Mouse (Mus musculus): ENCODE data around the gene Crip2.

The Crip2 gene

DNA sequence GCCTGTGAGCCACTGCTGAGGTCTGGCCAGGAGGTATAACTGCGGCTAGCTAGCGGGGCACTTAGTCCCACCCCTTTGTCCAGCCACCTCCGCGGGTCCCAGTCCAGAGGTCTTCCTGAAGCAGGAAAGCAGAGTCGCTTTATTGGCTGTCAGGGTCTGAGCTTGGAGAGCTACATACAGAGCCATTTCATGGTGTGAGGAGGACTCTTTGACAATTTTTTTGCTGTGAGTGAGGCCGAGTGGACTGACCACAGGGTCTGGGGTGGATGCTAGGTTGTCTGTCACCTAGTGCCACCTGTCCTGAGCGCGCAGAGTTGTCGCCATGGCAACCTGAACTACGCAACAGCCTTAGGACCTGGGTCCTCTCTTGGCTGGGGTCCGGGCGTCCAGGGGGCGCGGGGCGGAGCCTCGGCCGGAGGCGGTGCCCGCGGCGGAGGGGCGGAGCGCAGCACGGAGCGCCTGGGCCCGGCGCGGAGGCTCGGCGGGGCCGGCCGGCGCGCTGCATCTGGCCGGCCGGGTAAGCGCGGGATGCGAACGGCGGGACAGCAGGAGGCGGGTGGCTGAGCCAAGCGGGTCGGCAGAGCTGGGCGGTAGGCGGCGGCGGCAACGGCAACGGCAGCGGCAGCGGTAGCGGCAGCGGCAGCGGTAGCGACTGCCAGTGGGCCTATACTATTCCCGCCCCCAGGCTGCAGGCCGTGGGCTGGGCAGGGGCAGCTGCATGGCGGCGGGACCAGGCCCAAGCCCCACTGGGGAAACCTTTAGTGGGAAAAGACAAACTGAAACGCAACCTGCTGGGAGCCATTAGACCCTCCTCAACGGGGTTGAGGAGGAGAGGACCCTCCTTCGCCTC is 45.6 kb downstream of the Crip2 start, which contains the start of gene Tmem121:
Tmem121 (plus strand) TSS at position 489 of the 850 bp plus-strand sequence.
- peak; percentile 44 for DNase-seq

DNA sequence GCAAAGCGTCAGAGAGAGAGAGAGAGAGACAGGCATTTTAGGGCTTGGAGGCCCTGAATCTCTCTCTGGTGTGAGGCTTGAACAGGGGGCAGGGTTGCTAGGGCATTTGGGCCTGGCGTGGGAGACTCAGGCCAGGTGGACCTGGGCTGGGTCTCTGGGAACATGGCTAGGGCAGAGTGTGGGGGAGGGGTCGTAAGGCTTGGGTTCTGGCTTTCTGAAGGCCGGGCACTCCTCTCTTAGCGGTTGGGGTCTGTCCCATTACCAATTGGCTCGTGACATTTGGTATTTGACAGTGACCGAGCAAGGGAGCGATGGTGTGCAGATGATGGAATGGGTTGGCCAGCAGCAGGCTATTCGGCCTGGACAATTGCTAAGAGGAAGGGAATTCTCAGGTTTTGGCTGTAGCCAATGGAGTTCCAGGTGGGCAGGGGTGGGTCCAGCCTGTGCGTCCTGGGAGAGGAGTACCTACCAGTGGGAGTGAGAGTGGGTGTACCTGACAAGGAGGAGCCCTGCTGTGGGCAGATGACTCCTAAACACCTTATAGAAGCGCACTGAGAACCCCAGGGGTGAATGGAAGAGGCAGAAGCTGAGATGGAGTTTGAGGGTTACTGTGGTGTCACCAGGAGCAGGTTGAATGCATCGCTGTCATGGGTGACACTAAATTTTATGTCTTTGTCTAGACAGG is 46.4 kb downstream of the Crip2 start:
- DNase-seq, result no peak

DNA sequence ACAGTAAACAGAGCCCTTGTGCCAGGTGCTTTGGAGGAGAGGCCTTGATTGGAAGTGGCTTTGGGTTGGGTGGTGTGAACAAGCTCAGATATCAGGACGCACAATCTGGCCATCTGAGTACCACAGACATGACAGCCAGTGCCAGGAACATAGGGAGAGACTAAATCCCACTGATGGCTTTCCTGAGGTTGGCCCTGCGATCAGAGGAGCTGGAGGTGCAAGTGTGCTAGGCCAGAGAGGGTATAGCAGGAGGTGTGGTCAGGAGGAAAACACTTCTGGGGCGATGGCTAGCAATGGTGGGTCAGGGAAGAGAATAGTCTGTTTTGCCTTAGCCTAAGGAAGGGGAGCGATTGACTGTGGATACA is 47.0 kb downstream of the Crip2 start:
- DNase-seq, result no peak

DNA sequence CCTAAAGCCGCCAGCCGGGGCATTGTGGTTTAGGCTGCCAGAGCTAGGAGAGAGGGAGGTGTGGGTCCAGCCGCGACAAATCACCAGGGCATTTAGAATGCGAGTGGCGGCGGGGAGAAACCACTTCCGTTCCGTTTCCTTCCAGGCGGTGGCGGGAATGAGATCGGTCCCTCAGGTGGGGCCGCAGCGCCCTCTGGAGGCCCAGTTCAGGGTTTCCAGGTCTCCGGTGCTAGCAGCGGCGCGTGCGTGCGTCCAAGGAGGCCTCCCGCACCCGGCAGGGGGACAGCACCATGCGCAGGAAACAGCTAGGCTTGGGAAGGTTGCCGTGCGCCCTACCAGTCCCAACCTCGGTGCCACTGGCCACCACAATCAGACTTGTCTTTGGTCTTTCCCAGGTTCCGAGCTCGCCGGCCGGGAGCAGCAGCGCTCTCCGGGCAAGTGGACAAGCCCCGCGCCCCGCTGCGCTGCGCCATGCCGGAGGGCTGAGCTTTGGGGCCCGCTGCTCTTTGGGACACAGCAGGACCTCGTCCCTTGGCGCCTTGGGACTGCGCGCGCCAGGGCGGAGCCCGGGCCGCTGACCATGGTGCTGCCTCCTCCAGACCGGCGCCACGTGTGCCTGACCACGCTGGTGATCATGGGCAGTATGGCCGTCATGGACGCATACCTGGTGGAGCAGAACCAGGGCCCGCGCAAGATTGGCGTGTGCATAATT is 47.7 kb downstream of the Crip2 start:
- peak; percentile 95 for DNase-seq

DNA sequence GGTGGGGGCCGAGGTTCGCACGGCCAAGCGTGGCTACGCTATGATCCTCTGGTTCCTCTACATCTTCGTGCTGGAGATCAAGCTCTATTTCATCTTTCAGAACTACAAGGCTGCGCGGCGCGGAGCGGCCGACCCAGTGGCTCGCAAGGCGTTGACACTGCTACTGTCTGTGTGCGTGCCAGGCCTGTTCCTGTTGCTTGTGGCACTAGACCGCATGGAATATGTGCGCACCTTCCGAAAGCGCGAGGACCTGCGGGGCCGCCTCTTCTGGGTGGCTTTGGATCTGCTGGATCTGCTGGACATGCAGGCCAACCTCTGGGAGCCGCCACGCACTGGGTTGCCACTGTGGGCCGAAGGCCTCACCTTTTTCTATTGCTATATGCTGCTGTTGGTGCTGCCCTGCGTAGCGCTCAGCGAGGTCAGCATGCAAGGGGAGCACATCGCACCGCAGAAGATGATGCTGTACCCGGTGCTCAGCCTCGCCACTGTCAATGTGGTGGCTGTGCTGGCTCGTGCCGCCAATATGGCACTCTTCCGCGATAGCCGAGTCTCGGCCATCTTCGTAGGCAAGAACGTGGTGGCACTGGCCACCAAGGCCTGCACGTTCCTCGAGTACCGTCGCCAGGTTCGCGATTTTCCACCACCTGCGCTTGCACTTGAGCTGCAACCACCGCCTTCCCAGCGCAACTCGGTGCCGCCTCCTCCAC is 48.5 kb downstream of the Crip2 start:
- no peak for DNase-seq

DNA sequence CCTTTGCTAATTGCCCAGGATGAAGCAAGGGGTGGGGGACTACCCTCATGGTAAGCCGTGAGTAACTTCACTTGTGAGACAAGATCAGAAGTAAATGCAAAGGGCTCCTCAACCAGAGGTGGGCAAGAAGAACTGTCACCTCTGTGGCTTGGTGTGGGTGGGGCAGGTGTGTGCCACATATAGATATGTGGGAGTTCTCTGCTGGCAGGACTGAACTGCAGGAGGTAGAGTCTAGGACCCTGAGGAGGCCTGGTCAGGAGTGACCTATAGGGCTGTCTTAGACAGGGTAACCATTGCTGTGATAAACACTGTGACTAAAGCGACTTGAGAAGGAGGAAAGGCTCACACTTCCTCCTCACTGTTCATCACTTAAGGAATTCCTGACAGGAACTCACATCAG is 53.4 kb downstream of the Crip2 start:
- DNase-seq, result no peak
